Mouse (Mus musculus): ENCODE results near the gene Fbxl13.

Fbxl13 gene

DNA sequence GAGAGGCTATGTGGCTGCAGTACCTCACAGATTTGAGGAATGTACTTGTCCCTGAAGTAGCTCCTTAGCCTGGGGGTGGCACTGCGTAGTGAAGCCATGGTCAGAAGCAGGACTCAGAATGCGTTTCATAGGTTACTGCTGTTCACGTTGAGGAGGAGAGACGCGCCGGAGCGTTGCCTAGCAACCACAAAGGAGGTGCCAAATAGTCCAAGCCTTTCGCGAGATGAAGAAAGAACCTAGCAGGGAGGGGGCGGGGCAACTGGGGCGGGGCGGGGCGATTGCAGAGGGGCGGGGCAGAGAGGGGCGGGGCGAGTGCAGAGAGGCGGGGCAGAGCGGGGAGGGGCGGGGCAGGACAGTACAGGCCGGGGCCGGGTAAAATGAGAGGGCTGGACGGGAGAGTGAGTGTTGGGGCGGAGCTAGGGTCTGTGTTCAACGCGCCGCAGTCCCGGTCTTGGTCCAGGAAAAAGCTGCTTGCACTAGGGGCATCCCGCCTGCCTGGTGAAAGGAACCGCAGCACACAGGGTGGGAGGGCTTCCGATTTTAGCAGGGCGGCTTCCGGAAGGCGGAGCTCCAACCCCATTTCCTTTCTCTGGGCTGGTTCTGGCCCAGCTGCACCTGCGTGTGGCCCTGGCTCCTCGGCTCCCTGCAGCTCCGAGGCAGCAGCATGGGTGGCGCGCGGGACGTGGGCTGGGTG lies at the start of gene Fbxl13, which contains the start of gene Armc10:
Fbxl13 (minus strand) TSS at position 196 of the 694 bp plus-strand sequence.
Armc10 (plus strand) TSS at position 375 of the 694 bp plus-strand sequence.
- DNase-seq = peak; percentile 94

DNA sequence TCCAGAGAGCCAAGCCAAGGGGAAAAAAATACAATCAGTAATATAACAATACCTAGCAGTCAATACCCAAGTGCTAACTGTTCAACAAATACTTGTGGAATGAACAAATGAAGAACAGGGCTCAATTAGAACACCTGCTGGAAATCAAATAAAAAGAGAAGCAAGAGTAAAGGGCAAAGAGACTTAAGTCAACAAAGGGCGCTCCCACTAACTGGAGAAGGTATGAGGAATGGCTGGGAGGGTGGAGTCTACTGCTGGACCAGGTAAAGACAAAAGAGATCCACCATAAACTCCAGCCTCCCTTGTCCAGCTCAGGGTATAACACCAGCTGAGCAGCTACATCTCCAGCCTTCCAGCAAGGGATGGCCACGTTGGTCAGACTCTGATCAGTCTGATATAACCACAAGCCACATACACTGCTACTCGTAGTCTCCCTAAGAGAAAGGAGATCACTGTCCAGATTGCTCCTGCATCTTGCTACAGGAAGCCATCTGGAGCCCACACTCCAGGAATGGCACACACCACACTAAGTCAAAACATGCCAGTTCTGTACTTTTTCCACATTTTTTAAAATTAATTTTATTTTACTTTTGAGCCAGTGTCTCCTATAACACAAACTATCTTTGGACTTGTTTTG lies 49.5 kb upstream of the Fbxl13 start:
- no peak for DNase-seq

DNA sequence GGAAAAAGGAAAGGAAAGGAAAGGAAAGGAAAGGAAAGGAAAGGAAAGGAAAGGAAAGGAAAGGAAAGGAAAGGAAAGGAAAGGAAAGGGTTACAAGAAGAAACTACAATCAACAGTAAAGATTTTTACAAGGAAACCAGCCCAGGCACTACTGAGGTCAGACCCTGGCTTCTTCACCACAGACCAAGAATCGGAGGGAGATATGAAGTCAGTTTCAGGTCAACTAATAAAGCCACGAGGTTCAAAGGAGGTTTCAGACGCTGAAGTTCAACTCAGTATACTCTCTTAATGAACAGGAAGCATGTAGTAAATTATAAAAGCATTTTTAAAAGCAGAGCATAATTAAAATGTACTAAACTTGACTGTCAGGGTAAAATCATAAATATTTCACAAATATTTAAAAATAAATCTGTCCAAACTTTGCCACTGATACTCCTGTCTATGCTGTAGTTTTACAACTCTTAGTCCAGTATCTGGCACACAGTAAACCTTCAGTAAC lies 48.0 kb upstream of the Fbxl13 start:
- DNase-seq = no peak

DNA sequence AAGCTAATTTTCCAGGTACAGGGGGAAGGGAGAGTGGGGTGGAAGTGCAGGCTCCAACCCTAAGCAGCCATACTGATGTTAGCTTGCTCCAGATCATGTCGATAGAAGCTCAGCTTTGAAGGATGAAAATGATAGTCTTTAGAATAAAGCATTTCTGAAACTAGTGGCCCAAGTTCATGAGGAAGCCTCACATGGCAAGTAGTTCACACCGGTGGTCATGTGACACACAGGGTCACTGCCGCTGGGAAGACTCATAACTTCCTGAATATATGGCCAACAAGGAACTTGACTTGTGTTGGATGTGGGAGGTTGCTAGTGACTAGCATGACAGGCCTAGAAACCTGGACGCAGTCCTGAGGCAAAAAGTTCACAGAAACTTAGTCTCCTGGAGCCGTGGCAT lies 46.8 kb upstream of the Fbxl13 start:
- no peak for DNase-seq

DNA sequence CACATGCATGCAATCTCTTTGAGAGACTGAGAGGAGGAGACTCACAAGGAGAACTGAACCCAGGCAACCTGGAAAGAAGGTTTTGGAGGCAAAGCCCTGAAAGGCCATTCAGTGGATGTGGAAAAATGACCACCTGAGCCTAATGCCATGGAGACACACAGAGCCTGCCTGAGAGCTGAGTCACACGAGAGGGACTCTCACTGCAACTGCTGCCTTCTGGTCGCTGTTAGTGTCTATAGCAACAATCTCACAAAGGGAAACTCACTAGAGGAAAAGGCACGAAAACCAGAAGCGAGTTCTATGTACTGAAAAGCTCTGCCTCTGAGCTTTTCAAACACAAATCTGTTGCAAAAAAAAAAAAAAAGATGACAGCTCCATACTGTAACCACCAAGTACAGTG lies 41.6 kb upstream of the Fbxl13 start:
- no peak for DNase-seq

DNA sequence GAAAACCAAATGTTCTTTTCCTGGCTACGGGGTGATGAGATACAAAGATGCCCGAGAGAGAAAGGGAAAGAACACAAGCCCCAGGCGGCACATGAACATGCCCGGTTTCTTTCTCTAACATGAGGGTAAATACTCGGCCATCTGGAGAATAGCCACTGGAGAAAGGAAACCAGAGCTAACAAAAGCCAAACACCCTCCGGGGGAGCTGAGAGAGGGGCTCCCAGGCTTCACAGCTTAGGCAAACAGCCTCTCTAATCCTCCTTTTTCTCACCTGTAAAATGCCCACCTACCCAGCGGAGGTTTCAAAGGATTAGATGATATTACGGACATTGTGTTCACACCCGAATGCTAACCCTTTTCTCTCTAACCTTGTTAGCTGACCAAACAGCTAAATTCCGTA lies 39.6 kb upstream of the Fbxl13 start:
- no peak for DNase-seq

DNA sequence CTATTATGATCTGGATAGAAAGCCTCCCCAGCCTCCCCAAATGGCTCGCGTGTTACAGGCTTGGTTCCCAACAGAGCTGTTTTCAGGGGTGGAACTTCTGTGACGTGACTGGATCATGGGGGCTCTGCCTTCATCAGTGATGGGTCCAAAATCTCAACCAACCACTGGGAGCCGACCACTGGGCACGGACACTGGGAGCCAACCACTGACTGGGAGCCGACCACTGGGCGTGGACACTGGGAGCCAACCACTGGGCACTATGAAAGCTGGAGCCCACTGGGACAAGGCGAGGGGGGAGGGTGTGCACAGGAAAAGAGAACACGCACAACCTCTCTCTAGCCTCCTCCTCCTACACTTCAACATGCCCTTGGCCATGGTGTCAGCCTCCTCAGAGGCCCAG lies 38.4 kb upstream of the Fbxl13 start:
- no peak for DNase-seq

DNA sequence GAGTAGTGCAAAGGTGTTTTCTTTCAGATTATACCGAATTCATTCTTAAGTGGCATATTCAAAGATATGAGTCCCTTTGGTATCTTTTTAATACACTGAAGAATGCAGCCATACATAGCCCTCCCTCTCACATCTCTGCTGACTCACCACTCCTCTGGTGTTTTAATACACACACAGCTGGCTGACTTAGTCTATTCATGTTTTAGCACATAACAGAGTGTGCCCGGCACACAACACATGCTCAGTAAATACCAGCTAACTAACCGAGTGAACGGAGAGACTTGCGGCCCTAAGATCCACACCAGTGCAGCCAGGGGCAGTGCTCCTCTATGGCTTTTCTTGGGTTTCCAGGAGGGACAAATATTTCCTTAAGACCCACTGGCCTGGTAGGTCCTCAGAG lies 35.5 kb upstream of the Fbxl13 start:
- no peak for DNase-seq

DNA sequence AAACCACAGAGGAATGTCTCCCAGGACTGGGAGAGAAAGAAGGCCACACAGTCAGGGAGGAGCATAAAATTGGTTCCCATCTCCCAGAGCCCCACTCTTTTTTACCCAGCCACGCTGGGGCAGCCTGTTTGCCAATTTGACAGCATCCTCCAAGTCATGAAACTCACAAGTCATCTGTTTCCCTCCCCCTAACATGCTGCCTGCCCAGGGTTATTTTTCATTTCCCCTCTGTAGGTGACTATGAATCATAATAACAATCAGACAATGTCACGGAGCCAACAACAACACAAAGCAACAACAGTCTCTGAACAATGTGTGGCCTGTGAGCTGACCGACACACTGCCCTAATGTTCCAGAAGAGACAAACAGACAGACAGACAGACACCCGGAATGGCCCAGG lies 34.6 kb upstream of the Fbxl13 start:
- DNase-seq = no peak

DNA sequence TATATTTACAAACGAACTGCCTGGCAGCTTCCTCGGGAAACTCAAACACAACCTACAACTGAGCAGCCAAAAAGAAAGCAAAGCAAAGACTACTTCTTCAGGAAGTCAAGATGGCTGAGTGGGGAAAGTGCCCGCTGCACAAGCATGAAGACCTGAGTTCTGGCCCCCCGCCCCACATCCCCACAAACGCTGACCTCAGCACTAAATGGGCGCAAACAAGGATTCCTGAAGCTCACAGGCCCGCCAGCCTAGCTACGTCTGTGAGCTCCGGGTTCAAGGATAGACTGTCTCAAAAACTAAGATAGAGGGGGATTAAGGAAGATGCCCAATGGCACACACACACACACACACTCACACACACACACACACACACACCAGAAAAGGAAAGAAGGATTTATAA lies 32.9 kb upstream of the Fbxl13 start:
- DNase-seq = no peak

DNA sequence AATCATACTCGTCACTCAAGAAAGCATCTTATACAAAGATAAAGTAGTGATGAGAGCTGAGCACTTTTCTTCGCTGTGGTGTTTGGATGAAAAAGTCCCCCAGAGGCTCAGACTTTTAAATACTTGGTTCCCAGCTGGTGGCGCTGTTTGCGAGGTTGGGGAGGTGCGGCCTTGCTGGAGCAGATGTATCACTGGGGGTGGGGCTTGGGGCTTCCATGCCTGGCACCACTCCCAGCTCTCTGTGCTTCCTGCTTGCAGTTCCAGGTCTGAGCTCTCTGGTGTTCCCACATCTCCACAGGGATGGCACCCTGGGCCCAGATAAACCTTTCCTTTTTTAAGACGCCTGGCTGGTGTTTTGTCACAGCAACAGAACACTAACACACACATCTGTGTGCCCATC lies 32.5 kb upstream of the Fbxl13 start:
- no peak for DNase-seq

DNA sequence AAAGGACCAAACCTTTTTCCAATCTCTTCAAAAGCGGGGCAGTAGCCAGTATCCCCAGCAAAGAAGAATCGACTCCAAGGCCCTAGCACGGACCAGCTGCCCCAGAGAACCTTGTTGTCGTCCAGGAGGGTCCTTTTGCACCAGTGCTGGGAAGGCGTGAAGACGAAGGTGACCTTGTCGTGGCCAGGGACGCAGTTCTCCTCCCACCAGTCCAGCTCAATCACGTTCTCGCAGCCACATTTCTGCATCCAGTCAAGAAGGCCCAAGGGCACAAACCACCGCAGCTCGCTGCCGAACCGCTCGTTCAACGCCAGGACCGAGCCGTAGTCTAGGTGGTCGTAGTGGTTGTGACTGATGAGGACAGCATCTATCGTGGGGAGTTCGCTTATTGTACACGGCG lies 30.1 kb upstream of the Fbxl13 start:
- no peak for DNase-seq

DNA sequence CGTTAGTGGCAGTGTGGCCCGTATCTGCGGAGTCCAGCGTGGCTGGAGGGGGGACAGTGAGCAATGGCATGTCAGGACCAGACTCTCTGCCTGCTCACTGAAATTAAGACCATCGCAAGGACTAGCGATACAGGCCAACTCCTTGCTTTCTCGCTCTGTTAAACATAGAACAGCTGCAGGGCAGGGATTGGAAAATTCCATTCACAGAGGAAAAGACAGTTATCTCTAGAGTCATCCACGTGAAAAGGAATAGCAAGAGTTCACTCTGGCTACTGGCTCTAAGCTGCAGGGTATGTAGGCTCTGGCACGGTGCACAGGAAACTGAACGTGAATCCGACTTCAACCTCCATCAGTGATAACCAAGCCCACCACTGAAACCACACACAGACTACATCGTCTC lies 29.6 kb upstream of the Fbxl13 start:
- no peak for DNase-seq

DNA sequence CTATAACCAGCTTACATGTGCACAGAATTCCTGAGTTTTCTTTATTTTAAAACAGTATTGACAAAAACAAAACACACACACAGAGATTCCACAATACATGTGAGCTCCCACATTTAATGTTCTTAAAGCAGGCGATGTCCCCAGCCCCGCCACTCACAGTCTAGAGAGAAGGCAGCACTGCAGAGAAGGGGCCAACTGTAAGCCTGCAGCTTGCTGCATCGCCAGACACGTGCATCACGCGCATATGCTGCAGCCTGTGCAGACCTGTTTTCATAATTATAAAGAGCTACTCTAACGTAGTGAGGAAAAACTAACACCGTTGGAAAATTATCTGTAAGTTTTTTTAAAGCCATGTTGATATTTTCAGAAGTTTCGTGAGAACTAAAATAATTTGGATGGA lies 28.3 kb upstream of the Fbxl13 start:
- DNase-seq = no peak

DNA sequence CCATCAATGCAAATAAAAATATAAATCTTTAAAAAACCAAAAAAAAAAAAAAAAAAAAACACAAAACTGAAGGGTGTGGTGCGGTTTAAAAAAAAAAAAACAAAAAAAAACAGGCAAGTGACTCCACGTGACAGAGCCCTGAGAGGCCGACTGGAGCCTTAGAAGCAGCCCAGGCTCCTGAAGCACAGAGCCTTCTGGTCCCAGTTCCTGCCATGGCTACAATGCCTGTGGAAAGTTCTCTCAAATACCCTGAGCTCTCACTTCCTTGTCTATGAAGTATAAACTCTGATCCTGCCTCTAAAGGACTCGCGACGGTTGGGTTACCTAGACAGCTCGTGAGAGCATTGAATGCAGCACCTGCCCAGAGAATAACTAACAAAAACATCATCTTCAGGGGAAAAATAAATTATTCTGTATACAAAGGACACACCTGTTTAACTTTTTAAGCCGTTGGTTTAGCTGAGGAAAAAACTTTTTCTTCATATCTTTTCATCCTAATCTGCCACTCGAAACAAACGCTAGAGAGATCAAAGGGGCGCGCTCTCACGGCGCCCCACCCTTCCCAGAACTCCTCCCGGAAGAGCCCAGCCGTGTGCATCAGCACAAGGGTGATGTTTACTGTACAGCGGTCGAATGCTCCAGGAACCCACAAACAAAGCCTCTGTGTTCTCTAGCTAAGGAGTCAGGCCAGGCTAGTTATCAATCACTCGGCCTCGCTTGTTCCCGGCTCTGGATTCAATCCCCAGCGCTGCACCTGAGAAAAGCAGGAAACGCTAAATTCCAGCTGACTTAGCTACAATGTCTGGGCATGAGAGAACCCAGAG lies 27.6 kb upstream of the Fbxl13 start:
- DNase-seq = no peak

DNA sequence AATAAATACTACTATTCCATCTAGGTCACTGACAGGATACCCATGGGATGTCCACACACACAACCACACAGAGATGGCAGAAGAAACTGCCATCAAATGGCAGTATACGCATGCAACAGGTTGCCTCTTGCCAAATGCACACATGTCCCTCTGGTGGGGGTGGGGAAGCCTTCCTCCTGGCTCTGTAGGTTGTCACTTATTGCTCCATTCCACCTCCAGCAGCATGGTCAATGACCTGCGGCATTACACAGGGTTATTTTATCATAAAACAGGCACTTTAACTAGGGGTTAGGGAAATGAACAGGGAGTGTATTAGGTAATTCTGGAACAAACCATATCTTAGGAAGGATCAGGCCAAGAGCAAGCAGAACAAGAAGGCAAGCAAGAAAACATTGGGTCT lies 23.9 kb upstream of the Fbxl13 start:
- DNase-seq = no peak

DNA sequence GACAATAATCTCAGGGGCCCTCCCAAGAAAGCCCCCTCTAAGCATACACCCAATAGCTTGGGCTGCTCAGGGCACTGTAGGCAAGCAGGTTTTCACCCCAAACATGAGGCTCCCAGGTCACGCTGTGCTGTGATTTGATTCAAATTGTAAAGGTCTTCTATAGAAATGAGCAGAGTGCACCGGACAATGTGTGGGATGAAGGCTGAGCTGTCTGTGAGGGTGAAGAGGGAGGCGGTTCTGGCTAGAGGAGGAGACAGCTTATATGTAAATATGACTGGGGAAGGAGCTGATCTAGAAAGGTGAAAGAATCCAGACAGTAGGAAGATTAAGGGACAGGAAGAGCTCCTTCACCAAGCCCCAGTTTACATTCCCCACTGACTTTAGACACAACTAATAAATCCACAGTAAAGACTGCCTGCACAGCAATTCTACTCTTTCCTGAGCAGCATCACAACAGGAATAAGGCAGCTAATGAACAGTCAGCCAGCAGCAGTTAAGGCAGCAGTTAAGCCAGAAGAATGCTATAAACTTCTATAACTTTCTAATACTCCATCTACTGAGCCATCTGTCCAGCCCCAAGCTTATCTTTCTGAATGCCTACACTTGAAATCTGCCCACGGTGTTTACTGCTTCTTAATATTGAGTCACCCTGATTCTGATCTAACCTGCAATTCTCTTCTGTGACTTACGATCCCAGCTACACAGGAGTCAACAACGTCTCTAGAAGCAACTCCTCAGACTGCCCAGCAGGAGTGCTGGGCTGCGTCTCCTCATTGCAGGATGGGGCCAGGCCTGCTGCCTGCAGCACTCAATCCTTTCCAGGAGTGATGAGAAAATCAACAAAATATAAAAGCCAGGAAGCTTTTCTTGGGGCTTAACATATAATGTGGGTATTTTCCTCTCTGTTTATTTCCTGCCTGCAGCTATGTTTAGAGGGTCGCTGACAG lies 22.0 kb upstream of the Fbxl13 start:
- no peak for DNase-seq

DNA sequence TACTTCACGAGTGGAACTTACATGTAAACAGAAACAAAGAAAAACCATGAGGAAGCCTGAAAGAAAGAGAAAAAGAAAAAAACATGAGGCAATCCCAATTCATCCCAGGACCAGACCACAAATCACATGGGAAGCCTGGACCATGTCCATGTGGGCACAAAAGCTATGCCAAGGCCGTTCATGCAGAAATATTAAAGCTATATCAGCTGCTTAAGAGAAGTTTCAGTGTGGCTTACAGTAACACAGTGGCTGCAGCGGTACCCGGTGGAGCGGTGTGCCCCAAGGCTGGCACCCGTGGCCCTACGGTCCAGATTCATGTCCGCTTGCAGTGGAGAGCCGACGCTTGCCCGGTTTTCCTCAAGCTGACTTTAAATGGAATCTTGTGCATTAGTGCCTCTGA lies 17.6 kb upstream of the Fbxl13 start:
- DNase-seq = no peak

DNA sequence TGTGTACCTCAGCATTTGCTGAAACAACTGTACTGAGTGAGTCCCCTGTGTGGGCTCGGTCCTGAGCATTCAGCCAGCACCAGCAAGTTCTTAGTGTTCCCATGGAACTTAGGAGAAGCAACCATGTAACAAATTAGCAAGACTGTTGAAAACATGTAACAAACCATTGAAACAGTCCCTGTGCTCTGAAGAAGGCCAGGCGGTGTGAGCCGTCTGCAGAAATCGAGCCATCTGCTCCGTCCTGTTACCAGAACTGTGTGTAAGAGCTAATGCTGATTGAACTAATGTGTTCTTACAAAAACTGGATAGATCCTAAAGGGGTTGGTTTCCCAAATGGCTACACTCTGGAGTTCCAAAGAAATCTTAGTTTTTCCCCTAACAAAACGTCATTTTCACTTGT lies 15.4 kb upstream of the Fbxl13 start:
- no peak for DNase-seq

DNA sequence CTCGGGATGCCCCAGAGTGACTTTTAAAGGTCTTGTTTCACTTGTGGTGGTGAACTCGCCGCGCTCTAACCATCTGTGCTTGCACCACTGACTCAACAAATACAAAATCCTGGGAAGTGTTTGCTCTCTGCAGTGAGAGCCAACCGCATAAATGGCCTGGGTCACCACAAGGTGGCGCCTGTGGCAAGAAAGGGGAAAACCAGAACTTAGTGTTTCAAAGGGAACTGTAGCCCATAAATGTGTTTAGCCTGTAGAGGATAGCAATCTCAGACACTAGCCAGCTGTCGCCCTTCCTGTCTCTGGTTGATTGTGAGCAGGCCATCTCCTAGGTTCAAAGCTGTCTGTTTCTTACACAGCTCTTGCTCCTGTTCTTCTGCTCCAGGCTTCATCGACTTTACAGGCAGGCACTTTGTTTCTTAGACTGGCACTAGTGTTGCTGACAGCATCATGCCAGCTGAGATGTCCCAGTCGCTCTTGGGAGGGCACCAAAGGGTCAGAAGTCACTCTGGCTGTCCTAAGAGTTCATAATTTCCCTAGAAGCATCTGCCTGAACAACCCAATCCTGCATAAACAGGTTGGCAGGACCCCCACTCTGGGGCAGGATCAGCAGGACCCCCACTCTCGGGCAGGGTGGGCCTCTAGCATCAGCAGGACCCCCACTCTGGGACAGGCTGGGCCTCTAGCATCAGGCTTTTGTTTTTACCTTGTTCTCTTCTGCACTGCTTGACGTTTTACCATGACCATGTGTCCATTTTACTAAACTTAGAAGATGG lies 13.4 kb upstream of the Fbxl13 start:
- peak; percentile 93 for DNase-seq

DNA sequence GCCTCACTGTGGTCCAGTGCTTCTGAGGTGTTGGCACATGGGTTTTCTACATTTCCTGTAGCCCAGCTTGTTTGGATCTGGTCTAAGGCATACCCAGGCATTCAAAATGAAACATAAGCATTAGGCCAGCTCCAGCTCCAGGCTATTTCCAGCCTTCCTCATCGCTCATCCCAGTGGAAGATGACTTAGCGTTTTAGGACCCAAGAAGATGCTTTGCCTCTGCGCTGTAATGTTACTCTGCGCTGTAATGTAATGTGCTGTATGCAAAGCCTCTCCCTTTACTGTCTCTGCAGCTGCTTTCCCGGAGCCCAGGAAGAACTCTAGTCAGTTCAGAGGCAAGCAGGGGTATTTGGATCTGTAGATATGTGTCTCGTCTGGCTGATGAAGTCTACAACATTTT lies 12.6 kb upstream of the Fbxl13 start:
- DNase-seq = no peak

DNA sequence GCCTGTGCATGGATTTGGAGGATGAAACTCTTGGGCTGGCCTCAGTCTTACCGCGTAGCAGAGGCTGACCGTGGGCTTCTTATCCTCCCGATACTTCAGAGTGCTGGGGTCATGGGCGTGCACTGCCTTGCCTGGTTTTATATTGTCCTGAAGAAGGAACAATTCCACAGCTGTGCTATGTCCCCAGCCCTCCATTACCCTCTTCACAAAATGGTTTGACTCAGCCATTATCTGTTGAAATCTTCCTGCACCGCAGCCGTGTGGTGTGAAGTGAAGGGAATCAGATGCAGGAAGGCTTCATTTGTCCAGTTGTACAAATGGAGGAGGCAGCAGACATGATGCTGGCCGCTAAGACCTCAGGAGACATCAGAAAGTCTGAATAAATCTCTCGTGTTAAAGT lies 11.5 kb upstream of the Fbxl13 start:
- DNase-seq = no peak
